Mouse (Mus musculus): ENCODE data around the gene Arhgap24.

Gene Arhgap24

DNA sequence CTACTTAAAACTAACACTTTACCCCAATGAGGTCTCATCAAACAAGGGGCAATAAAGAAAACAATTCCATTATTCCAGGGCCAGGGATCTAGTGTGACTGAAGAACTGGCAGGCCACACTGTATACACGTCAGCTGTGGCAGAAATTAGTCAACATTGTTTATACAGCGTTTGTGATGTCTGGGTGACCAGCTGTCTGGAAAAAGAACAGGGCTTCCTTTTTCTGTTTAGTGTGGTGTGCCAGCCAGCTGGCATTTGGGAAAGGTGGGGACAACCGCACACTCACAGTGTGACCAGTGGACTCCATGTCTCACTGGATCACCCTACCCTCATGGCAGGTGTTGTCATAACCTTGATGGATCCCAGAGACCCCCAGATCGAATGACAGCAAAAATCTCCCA lies 302.4 kb downstream of the Arhgap24 start:
- DNase-seq (ENCODE audit: extremely low spot score, low read depth, low spot score): no peak

DNA sequence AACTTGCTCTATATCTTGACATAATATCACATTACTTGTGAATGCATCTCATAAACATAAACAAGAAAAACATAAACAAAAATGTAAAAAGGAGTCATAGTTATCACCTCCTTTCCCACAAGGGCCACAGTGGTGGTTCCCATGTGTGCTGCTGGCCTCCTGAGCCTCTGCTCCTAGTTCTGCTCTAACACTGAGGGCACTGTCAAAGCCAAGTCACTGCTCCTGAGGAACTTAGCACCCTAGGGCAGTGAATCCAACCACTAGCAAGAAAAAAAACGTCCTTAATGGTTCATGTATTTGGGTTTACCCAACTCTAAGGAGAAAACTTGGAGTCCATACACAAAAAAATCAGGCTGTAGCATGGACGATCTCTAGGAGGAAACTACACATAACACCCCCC lies 304.9 kb downstream of the Arhgap24 start:
- DNase-seq (ENCODE audit: extremely low spot score, low read depth, low spot score): no peak

DNA sequence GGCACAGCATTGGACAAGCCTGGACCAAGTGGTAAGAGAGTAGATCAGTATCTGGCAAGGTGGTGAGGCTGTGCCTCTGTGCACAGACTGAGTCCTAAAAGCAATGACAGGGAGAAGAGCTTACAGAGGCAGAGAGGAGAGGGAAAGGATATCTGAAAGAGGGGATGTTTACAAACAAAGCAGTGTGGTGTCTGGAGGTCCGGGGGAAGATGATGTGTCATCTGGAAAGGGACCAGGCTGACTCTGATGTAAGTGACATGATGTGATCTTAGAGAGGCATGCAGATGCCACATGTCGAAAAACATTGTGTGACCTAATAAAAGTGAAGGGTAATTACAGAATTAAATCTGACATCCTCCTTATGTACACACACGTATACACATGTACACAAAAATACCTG lies 307.2 kb downstream of the Arhgap24 start:
- DNase-seq (ENCODE audit: extremely low spot score, low read depth, low spot score): no peak

DNA sequence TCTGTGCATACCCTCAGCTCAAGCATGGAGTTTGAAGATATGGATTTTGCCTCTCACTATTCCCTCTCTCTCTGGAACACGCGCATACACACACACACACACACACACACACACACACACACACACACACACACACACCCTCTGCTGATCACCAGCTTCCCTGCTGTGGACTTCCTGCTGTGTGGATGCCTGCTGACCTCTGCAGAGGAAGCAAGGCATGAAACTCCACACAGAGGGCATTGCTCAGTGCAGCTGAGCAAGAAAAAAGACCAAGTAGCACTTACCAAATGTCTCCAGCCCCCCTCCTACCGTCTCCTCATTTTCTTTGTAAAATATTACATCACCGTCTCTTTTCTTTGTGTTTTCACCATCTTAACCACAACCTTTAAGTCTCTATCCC lies 310.1 kb downstream of the Arhgap24 start:
- DNase-seq (ENCODE audit: extremely low spot score, low read depth, low spot score): no peak

DNA sequence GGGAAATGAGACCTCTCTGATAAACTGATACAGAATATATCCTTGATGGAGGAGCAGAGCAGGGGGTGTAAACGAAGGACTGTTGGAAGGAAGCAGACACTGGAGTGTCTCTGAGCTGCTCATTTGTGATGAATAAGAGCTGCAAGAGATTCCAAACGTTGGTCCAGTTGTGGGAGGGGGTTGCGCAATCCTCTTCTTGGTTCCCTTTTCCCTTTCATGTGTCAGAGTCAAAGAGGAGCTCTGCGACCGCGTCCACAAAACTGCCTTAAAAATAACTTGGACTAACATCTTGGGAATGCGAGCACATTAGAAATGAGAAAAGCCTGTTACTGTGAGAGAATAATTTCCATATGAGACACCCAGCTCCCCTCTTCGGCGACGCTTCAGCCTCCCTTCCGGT lies 312.3 kb downstream of the Arhgap24 start:
- DNase-seq (ENCODE audit: extremely low spot score, low read depth, low spot score): no peak

DNA sequence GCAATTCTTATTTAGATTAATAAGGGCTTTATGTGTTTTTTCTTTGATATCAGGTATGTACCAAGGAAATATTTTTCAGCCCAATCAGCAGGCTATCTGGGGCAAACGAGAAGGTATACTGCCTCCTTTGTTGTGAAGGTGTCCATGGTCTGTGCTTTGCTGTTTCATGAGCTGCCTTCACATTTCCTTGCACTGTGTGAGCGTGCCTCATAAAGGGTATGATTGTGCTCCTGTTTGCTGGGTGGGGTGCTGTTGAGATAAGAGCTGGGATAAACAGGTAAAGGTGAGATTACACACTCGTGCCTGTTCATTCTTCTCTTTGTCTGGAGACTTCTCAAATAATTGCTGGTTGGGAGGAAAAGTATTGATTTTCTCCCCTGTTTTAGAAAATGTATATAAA lies 320.3 kb downstream of the Arhgap24 start:
- DNase-seq (ENCODE audit: extremely low spot score, low read depth, low spot score): no peak

DNA sequence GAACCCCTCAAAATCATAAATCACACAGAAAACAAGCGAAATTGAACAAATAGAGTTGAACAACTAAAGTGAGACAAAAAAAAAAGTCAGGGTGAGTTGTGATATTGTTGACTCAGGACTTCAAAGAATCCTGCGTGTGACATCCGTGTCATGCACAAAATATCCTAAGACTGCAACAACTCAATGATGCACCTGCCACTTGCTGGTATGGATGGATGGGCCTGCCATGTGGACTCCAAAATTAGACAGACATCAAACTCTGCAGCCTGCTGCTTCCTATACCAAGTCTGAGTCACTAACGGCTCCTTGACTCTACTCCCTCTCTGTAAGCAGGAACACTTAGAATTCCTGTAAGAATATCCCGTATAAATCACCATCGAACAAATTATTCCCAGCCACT lies 321.6 kb downstream of the Arhgap24 start:
- no peak for DNase-seq (ENCODE audit: extremely low spot score, low read depth, low spot score)

DNA sequence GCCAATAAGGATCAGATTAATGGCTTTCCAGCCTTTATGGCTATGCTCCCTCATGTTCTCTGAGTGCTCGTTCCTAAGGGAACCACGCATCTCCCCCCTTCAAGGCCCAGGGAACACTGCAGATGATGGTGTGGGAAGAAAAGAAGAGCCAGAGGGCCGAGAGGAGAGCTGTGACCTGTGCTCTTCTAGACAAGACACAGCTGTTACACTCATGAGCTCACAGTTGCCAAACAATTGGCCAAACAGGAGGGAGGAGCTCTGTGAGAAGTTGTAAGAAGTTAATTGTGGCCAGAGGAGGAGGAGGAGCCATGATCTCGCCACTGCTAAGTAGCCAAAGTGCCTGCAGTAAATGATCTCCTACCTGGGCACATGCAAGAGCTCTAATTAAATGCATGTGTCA lies 322.5 kb downstream of the Arhgap24 start:
- DNase-seq (ENCODE audit: extremely low spot score, low read depth, low spot score): no peak

DNA sequence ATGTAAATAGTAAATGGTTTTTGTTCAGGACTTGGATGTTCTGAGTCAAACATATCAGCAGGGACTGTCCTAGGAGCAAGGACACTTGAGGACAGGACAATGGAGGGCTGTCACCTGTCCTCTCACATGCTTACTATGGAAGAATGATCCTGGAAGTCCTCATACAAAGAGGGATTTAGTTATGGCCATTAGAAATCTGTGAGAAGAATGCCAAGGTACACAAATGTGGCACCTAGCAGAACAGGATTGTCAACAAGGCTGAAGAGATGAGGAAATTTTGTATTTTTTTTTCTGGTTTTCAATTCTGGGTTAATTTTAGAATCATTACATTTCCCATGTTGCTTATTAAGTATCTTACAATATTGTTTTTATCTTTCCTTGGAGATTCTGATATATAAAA lies 326.3 kb downstream of the Arhgap24 start:
- DNase-seq (ENCODE audit: extremely low spot score, low read depth, low spot score): no peak

DNA sequence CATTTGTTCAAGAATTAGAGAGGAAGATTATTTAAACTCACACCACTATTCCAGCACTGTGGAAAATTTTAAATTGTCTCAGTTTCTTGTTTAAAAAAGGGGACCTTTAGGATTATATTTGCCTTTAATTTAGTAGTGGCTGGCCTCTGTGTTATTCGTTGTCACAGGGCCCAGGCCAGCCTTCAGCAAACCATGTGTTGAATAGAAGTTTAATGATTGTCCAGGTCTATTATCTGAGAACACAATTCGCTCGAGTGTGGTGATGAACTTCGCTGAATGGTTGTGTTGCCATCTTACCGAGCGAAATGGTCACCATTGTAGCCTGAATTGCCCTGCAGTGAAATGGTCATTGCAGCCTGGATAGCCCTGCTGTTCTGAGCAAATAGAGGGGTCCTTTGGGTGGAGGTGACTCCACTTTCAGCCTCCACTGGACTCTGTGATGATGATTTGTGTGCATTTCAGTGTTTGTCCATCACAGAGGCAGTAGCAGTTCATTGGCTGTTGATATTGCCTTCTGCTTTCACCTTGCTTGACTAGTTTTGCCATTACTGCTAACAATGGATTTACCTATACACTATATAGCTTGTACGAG lies 329.3 kb downstream of the Arhgap24 start:
- DNase-seq (ENCODE audit: extremely low spot score, low read depth, low spot score): no peak

DNA sequence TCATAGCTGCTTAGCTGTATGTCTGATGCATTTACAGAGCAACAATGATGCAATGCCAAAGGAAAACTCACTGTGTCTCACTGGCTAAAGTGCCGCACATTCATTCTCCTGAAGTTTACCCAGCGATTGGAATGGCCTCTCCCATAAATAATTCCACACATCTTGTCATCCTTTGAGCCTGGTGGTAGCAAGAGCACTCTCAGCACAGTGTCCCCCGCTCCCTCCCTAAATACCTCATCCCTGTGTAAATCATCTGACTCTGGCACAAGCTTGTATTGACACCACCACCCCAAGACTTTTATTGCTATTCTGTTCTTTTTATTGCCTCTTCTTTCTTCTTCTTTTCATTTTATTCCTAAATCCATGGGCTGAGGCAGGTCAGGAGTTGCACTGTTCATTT lies 332.1 kb downstream of the Arhgap24 start:
- DNase-seq (ENCODE audit: extremely low spot score, low read depth, low spot score): no peak

DNA sequence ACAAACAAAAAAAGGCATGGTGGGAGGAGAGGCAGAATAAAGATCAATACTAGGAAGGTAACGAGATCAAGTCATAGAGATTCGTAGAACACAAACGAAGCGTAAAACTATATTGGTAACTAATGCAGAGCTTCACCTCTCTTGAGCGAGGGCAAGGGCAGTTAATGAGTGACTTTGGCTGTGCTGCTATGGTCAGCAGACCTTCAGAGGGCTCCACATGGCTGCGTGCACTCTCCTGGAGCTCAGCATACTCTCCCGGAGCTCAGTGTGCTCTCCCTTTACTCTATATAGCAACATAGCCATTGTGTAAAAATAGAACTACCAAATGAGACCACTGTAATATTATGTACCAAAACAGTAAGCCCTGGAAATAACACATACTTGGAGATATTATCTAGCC lies 336.4 kb downstream of the Arhgap24 start:
- DNase-seq (ENCODE audit: extremely low spot score, low read depth, low spot score): no peak

DNA sequence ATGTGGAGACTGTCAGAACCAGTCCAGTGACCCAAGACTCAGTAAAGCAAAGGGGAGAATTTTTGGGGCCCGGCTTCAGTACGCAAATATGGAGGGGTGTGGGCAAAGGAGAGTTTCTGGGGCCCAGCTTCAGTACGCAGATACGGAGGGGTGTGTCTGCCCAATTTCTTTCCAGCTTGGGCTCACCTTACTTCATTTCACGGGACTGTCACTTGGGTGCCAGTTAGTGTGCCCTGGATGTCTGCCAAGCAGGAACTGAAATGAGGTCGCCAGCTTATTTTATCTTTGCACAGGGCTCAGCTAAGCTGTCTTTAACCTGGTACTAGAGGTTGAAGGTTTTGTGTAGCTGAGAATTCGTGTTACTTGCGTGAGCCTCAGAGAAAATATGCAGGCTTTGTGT lies 344.3 kb downstream of the Arhgap24 start:
- no peak for DNase-seq (ENCODE audit: extremely low spot score, low read depth, low spot score)

DNA sequence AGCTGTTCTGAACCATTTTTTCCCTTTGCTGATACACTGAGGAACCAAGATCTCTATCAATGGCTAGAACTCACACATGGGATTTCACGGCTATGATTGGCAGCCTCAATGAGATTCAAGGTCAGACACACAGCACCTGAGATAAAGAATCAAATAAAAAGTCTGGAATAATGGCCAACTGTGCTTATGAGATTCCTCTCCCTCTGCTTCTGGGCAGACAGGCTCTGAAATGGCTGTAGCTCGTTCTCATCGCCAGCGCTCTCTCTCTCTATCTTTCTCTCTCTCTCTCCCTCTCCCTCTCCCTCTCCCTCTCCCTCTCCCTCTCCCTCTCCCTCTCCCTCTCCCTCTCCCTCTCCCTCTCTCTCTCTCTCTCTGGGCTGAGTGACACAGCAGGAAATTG lies 357.9 kb downstream of the Arhgap24 start:
- no peak for DNase-seq (ENCODE audit: extremely low spot score, low read depth, low spot score)

DNA sequence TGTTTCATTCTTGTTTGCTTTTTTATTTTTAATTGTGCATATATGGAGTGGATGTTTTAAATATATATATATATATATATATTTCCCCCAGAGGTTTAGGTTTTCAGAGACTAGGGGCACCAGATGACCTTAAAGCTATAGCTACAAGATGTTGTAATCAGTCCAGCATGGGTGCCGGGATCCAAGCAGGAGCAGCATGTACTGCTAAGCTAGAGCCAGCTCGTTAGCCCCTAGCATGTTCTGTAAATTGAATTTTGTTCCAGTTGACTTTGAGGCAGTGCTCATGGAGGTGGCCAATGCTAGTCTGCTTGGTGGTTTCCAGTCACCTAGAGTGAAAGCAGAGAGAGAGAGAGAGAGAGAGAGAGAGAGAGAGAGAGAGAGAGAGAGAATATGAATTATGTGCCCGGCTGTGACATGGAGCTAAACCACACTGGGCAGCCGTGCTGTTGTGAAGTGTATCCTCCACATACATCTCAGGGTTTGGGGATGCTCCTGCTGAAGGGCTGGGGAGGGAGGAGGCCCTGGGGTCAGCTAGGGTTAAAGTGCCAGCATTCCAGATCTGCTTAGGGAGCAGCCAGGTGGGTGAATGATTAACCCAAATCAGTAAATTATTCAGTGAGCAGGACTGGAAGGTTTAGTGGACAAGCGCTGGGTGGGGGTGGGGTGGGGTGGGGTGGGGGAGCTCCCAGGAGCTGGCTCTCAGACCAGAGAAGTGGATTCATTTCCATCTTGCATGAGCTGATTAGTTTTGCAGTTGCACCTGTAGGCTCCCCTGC lies 362.9 kb downstream of the Arhgap24 start:
- no peak for DNase-seq (ENCODE audit: extremely low spot score, low read depth, low spot score)

DNA sequence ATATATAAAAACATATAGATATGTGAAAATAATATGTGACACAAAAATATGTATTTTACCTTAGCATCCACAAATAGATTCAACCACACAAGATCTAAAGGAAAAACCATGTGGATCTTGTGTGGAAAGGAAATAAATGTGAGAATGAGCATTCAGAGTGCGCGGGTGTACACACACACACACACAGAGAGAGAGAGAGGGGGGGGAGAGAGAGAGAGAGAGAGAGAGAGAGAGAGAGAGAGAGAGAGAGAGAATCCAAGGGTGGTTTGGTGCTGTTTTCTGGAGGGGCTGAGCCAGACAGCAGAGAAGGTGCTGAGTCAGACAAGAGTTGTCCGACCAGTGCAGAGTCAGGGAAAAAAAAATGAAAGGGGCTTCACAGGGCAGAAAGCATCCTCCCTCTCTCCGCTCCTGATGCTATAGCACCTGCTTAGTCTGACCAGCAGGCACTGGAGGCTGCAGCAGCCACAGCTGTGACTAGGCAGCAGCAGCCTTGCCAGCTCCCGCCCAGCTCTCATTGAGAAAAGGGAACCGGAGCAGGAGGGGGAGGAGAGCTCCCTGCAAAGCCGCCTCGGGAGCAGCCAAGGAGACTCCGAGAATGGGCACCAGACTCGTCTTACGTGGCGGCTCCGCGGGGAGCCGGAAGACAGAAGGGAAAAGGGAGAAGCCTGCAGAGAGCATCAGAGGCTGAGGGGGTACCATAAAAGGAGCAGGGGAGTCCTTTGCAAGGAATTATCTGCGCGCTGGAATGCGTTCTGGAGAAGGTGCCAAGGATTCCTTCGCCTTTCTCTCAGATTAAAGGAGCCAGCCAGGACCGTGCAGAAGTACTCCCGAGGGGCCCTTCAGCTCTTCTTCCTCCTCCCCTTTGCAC lies 363.8 kb downstream of the Arhgap24 start:
- peak; percentile 16 for DNase-seq (ENCODE audit: extremely low spot score, low read depth, low spot score)

DNA sequence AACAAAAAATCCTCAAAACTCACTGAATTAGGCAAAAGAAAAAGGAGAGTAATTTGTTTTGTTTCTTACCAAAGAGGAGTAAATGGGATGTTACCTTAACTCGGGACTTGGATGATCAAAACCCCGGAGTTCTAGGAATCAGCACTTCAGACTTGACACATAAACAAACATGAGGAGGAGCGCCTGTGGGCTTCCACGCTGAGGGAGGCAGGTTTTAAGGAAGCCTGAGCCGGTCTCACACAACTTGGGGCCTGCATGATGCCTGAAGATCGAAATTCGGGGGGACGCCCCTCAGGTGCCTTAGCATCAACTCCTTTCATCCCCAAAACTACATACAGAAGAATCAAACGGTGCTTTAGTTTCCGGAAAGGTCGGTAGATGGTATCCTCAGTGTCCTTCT lies 364.6 kb downstream of the Arhgap24 start:
- DNase-seq (ENCODE audit: extremely low spot score, low read depth, low spot score): no peak

DNA sequence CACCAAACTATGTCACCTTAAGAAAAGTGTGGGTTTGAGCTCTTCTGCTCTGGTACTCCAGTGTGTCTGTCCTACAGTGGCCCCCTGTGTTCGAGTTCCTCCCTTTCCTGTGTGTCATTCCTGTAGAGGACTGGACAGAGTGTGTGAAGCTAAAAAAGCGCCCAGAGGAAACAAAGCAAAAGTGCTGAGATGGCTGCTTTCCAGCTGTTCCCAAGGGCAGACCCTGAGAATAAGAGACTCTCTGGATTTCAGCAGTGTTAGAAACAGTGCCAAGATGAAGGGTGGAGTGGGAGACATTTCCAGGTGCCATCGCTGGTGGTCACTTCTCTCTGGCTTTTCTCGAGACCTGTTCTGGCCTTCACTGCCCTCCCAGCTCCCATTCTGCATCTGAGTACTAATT lies 366.7 kb downstream of the Arhgap24 start:
- no peak for DNase-seq (ENCODE audit: extremely low spot score, low read depth, low spot score)

DNA sequence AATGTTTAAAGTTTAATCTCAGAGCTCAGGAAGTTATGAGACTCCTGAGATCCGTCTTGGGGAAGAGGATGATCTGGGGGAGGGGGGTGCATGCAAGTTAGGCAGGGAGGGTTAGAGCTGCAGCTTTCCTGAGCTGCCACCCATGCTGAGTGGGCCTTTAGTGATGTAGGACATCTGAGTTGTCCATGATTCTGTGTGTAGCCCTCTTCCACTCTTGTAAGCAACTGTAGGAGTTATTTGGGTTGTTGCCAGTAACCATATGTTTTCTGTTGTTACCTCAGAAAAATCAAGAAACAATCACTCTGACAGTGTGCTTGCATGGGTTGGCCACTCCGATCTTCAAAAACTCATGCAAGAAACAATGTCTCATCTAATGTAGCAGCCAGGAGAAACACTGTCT lies 370.6 kb downstream of the Arhgap24 start:
- DNase-seq (ENCODE audit: extremely low spot score, low read depth, low spot score): no peak

DNA sequence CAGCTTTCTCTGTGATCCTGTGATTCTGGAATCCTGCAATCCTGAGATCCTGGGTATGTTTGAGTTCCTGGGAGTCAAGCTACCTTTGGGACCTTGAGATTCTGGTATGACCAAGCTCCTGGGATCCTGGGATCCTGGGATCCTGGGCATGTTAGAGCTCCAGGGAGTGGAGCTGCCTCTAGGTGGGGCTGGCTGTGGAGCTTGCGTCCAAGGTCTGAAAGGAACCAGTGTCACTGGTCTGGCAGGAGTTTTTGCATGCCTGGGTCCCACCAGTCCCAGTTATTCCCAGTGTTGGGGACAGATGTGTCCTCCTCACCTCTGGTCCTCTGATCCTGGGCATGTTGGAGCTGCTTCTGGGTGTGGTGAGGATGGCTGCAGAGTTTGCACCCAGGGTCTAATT lies 372.6 kb downstream of the Arhgap24 start:
- no peak for DNase-seq (ENCODE audit: extremely low spot score, low read depth, low spot score)

DNA sequence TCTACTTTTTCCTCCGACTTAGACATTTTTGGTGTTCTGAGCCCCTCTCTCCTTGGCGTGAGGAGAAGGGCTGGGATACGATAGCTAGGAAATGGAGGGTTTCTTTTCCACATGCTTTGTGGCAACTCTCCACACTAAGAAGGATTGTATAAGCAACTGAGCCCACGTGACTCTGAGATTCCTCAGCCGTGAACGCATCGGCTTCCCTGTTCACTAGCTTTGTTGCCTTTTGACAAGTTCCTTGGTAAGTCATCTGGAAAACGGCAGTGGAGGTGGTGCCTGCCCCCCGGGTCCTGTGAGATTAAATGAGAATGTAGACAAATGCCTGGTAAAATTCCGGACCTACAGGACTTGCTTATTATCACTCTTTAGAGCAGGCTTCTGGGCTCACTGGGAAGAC lies 374.6 kb downstream of the Arhgap24 start:
- DNase-seq (ENCODE audit: extremely low spot score, low read depth, low spot score): no peak

DNA sequence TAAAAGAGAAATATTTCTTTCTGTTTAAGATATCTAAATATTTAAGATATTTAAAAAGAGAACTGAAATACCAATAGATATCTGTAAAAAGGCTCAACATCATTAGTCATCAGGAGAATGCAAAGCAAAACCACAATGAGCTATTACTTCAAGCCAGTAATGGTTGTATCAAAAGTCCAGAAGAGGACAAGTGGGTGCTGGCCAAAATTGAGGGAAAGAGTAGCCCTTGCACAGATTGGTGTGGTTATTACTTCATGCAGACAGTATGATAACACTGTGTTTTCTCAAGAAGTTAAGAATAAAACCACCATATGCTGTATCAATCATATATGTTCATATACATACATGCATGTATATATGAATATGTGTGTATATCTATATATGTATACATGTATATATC lies 376.9 kb downstream of the Arhgap24 start:
- DNase-seq (ENCODE audit: extremely low spot score, low read depth, low spot score): no peak
